Mouse (Mus musculus): ENCODE measurements around the gene Cdc5l.
"Not testable (repeated sequence)": the region's sequence is repeated elsewhere in the genome, so short reads cannot be mapped to it uniquely, and the experiment has no call there.

GRCm38 (mm10) chr17:45411617-45412016 is 21.9 kb downstream of the Cdc5l start:
- not testable (repeated sequence) for TF ChIP-seq CTCF (IDR thresholded peaks at IDR 0.05; ENCODE audit: low read depth); EP300 (optimal IDR thresholded peaks at IDR 0.05)
